Mouse (Mus musculus): Measurements from ENCODE around the gene Ascc2.
A peak's percentile ranks its signal among the peaks of the same experiment; 100 is the strongest.

GRCm38 (mm10) chr11:4677250-4677872 is 39.8 kb downstream of the Ascc2 start:
- peak; percentile 82 for TF ChIP-seq EP300 (IDR thresholded peaks at IDR 0.05; ENCODE audit: low read depth)
- 0 out of 2 replicates have a peak, but pooled peaks have one; percentile 7 for TF ChIP-seq CTCF (IDR thresholded peaks at IDR 0.05; ENCODE audit: low read depth)

Data from liver, embryonic 14.5 days (tissue).